Mouse (Mus musculus) embryonic facial prominence, embryonic 15.5 days (tissue): ENCODE data around the gene Ldb3. TPM values are rescaled to one million over a fixed set of nuclear protein-coding genes. Genes with fewer than 3 reads are reported as not detected.
A peak's percentile ranks its signal among the peaks of the same experiment; 100 is the strongest.

Experiments used
- ATAC-seq: fragments of 200-750 bp; cut with Nextera tagmentation; 2 replicates; pipeline ENCODE4 v1.8.0; 2017; ENCODE audit warnings: low read depth, moderate TSS enrichment; ENCODE audit not compliant: insufficient number of reproducible peaks, low FRiP score, low TSS enrichment
- H3K27ac ChIP-seq: fragments of 300-500 bp; sonication (generic); replicated peaks from 2 replicates; pipeline ENCODE4 v1.5.1; 2015; ENCODE audit warnings: mild to moderate bottlenecking, inconsistent platforms
- H3K27me3 ChIP-seq: fragments of 300-500 bp; sonication (generic); 2 replicates; pipeline ENCODE4 v1.6.1; 2015; ENCODE audit warnings: inconsistent platforms
- H3K36me3 ChIP-seq: fragments of 300-500 bp; sonication (generic); 2 replicates; pipeline ENCODE4 v1.6.1; 2015; ENCODE audit warnings: mild to moderate bottlenecking, inconsistent platforms
- H3K4me1 ChIP-seq: fragments of 300-500 bp; sonication (generic); 2 replicates; pipeline ENCODE4 v1.6.1; 2015; ENCODE audit warnings: inconsistent platforms
- H3K4me2 ChIP-seq: fragments of 300-500 bp; sonication (generic); replicated peaks from 2 replicates; pipeline ENCODE4 v1.6.1; 2015; ENCODE audit warnings: mild to moderate bottlenecking, inconsistent platforms
- H3K4me3 ChIP-seq: fragments of 300-500 bp; sonication (generic); replicated peaks from 2 replicates; pipeline ENCODE4 v1.5.1; 2015; ENCODE audit warnings: mild to moderate bottlenecking, inconsistent platforms
- H3K9ac ChIP-seq: fragments of 300-500 bp; sonication (generic); 2 replicates; pipeline ENCODE4 v1.6.1; 2015; ENCODE audit warnings: inconsistent platforms
- H3K9me3 ChIP-seq: fragments of 300-500 bp; sonication (generic); replicated peaks from 2 replicates; pipeline ENCODE4 v1.6.1; 2016; ENCODE audit warnings: inconsistent platforms
- WGBS: fragments of 180-500 bp; shearing (Covaris S2); methylation state at CpG from one replicate; pipeline ENCODE4 v1.1.7; 2015; 5-methylcytosine and 5-hydroxymethylcytosine counted together
- polyA plus RNA-seq: library from polyadenylated mRNA; unstranded; fragments of >200 nt; fragmentation: Nextera tagmentation; extraction: Ambion mirVana; gene quantifications from 2 replicates; pipeline ENCODE4 v1.2.1, GENCODE M21; 2015

The Ldb3 gene
- polyA plus RNA-seq, 1 experiment from 2014 or later: 25.9 TPM

DNA sequence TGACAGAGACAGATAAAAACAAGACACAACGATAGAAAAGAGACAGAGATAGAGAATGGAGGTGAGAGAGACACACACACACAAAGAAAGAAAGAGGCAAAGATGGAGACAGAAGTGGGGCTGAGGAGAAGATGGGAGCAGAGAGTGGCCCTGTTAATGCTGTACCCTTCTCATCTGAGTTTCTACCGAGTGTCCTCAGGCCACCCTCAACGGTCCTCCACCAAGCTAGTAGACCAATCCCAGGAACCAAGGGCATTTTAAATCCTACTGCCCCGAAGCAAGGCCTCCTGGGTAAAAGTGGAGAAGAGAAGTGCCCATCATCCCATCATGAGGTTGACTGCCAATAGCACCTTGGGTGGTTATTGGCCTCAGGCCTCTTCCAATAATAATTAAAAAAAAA, 17.6 kb downstream of the Ldb3 start:
- WGBS: 79% methylated on average over 4 of the region's 4 CpGs
- no peak for ATAC-seq

DNA sequence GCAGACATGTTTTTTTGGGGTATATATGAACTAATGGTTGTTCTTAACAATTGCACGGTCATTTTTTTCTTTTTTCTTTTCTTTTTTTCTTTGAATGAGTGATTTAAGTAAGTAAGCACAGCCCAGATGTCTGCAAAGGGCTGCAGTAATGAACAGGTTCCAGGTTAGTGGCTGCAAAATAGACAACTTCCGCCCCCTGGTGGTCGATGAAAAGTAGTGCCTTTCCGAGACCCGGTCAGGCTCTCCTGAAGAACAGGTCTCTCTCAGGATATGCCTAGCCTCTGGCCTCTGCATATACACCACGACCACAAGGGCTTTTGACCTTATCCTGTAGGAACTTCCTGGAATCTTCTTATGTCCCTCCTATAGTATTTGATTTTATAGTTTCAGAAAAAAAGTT, 18.2 kb downstream of the Ldb3 start:
- ATAC-seq: no peak
- Histone ChIP-seq H3K36me3 (no peaks in the 10 kb centered on the region), H3K27ac (no peak overlapping the region), H3K4me3 (peak overlapping the region; percentile 32), H3K9ac (no peak overlapping the region), H3K4me2 (peak overlapping the region; percentile 59), H3K27me3 (peaks cover 2% of the 10 kb centered on the region; the same call in 1 of the 2 replicates), H3K4me1 (peaks cover 43% of the 10 kb centered on the region), H3K9me3 (no peaks in the 10 kb centered on the region)
- WGBS: under 1% methylated on average over 6 of the region's 6 CpGs

More for the DNA sequence above, 17.6 kb downstream of the Ldb3 start:
- Histone ChIP-seq H3K27ac (no peak overlapping the region), H3K36me3 (no peaks in the 10 kb centered on the region), H3K4me3 (no peak overlapping the region), H3K27me3 (peaks cover 2% of the 10 kb centered on the region; the same call in 1 of the 2 replicates), H3K9ac (no peak overlapping the region), H3K4me2 (no peak overlapping the region), H3K4me1 (peaks cover 37% of the 10 kb centered on the region), H3K9me3 (no peaks in the 10 kb centered on the region)

DNA sequence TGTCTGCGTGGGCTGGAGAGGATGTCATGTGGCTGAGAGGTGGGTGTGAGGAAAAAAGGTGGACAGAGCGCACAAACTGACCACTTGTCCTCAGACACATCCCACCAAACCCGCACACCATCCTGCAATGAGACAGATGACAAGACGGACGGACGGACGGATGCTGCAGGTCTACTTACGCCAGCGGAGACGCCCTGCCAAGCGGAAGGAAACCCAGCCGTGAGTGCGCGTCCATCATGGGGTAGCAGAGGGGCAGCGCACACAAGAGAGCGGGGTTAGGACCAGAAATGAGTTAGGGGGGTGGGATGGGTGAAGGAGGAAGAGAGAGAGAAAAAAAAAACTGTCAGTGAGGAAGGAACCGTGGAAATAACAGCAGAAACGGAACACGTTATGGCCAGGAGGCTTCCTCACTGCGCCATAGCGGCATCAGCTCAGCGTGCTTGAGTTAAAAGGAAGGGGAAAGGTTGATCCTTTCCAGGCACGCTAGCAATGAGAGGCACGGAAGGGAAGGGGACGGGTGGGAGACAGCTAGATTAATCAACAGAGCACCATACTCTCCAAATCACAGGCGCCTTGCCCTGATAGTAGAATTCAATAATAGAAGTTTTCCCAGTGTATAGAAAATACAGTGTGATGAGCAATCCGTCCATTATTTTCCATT, 18.8 kb downstream of the Ldb3 start:
- peak overlapping the region; percentile 59 for H3K4me2 ChIP-seq
- WGBS: 37% methylated on average over 27 of the region's 27 CpGs
- peaks cover 2% of the 10 kb centered on the region; the same call in 1 of the 2 replicates for H3K27me3 ChIP-seq
- no peak overlapping the region for H3K27ac ChIP-seq
- ATAC-seq: no peak
- peak overlapping the region; percentile 32 for H3K4me3 ChIP-seq
- no peak overlapping the region; the same call in 1 of the 2 replicates for H3K9ac ChIP-seq
- no peaks in the 10 kb centered on the region for H3K9me3 ChIP-seq
- peaks cover 50% of the 10 kb centered on the region for H3K4me1 ChIP-seq
- no peaks in the 10 kb centered on the region for H3K36me3 ChIP-seq

DNA sequence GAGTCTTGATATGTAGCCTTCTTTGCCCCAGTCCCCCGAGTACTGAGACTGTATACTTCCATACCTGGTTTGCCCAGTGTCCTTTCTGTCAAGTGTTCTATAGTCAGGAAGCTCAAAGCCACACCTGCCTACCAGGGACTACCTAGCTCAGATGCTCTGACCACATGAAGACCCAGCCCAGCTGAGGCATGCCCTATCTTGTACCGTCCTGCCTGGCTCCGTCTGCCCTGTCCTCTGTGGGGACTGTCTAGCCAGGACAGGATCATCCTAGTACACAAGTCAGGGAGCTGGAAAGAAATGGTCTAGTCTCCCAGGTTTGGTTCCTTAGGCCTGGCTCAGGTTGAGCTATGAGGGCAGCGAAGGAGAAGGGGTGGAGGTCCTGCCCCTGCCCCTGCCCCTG, 19.9 kb downstream of the Ldb3 start:
- Histone ChIP-seq H3K4me1 (peaks cover 51% of the 10 kb centered on the region), H3K36me3 (no peaks in the 10 kb centered on the region), H3K27ac (no peak overlapping the region), H3K9me3 (no peaks in the 10 kb centered on the region), H3K4me3 (no peak overlapping the region), H3K27me3 (peaks cover 2% of the 10 kb centered on the region; the same call in 1 of the 2 replicates), H3K4me2 (no peak overlapping the region), H3K9ac (no peak overlapping the region)
- ATAC-seq: no peak
- WGBS: 76% methylated on average over 4 of the region's 4 CpGs

DNA sequence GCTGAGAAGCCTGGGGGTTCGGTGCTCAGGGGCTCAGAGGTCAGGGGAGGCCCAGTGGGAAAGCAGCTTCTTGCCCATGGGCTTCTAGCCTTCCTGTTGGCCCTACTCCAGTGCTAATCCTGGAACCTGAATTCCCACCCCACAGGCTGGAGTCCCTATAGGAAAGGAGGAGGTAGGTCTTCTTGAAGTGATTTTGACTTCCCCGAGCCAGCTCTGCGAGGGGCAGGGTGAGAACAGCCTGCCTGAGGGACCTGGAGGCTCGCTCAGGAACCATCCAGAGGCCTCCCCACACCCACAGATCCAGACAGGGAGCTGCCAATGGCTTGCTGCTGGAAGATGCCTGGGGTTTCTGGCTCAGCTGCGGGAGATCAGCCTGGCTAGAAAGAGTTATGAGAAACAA, 20.8 kb downstream of the Ldb3 start:
- H3K4me3 ChIP-seq: no peak overlapping the region
- 21% methylated on average over 5 of the region's 5 CpGs for WGBS
- no peak for ATAC-seq
- no peak overlapping the region for H3K9ac ChIP-seq
- no peaks in the 10 kb centered on the region for H3K36me3 ChIP-seq
- peaks cover 2% of the 10 kb centered on the region; the same call in 1 of the 2 replicates for H3K27me3 ChIP-seq
- no peak overlapping the region for H3K4me2 ChIP-seq
- no peaks in the 10 kb centered on the region for H3K9me3 ChIP-seq
- H3K4me1 ChIP-seq: peaks cover 48% of the 10 kb centered on the region
- no peak overlapping the region for H3K27ac ChIP-seq

DNA sequence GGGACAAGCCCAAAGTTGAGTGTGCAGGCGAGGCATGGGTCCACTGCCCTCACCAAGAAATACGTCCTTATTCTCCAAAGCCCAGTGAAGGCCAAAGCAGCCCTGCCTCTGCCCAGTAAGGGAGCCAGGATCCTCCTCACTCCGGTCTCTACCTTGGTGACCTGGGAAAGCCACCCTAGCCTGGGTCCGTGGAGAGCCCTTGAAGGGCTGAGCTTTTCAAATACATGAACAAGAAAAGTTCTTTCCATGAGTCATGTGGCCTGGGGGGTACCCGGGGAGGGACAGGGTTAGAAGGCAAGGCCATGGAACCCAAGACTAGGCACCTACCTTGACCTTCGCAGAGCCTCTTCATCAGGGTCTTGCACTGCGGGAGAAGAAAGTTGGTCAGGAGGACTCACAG, 22.0 kb downstream of the Ldb3 start:
- no peak for ATAC-seq
- peaks cover 2% of the 10 kb centered on the region; the same call in 1 of the 2 replicates for H3K27me3 ChIP-seq
- 0 out of 2 replicates have a peak overlapping the region, but pooled peaks have one; percentile 7 for H3K27ac ChIP-seq

DNA sequence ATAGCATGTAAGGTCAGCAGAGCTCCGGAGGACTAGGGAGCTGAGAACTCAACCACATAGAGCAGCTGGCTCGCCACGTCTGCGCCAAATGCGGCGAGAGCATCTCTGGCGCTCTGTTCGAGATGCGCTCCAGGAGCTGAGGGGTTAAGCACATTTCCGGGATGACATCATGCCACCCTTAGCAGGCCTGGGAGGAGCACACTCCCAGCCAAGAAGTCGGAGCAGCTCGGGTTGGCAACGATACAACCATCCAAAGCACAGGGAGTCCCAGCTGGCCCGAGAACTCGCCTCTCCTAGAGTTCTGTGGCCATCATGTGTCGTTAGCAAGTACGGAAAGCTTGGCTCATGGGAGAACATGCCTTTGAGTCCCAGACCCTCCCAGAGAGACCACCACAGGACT, 22.8 kb downstream of the Ldb3 start:
- H3K9me3 ChIP-seq: no peaks in the 10 kb centered on the region
- ATAC-seq: peak; percentile 34; the same call in 1 of the 2 replicates
- peaks cover 2% of the 10 kb centered on the region; the same call in 1 of the 2 replicates for H3K27me3 ChIP-seq
- H3K36me3 ChIP-seq: no peaks in the 10 kb centered on the region
- no peak overlapping the region for H3K4me3 ChIP-seq
- H3K27ac ChIP-seq: peak overlapping the region; percentile 71
- no peak overlapping the region for H3K9ac ChIP-seq
- WGBS: 51% methylated on average over 17 of the region's 17 CpGs
- H3K4me2 ChIP-seq: no peak overlapping the region
- peaks cover 55% of the 10 kb centered on the region for H3K4me1 ChIP-seq

More for the DNA sequence above, 22.0 kb downstream of the Ldb3 start:
- H3K4me3 ChIP-seq: no peak overlapping the region
- no peaks in the 10 kb centered on the region for H3K9me3 ChIP-seq
- peaks cover 55% of the 10 kb centered on the region for H3K4me1 ChIP-seq
- no peaks in the 10 kb centered on the region for H3K36me3 ChIP-seq
- H3K4me2 ChIP-seq: no peak overlapping the region
- no peak overlapping the region for H3K9ac ChIP-seq
- WGBS: 94% methylated on average over 7 of the region's 7 CpGs

DNA sequence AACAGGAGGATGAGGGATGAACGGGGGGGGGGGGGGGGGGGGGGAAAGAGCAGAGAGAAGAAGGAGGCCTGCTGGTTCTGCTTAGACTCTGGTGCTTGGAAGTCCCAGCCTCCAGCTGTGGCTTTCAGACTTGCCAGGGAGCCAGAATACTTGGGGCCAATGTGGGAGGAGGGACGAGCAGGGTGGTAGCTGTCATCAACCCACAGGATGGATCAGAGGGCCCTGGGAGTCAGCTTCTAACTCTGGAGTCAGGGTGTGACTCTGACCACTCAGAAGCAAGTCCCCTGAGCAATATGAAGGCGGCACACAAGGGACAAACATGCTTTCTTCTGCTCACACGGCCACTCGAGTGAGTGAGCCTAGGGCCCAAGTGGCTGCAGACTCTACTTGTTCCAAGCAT, 23.8 kb downstream of the Ldb3 start:
- no peaks in the 10 kb centered on the region for H3K36me3 ChIP-seq
- H3K27me3 ChIP-seq: peaks cover 2% of the 10 kb centered on the region; the same call in 1 of the 2 replicates
- 55% methylated on average over 5 of the region's 5 CpGs for whole genome bisulfite sequencing
- H3K4me3 ChIP-seq: no peak overlapping the region
- peaks cover 52% of the 10 kb centered on the region for H3K4me1 ChIP-seq
- ATAC-seq: no peak
- peak overlapping the region; percentile 71 for H3K27ac ChIP-seq
- H3K4me2 ChIP-seq: no peak overlapping the region
- no peaks in the 10 kb centered on the region for H3K9me3 ChIP-seq
- no peak overlapping the region for H3K9ac ChIP-seq

DNA sequence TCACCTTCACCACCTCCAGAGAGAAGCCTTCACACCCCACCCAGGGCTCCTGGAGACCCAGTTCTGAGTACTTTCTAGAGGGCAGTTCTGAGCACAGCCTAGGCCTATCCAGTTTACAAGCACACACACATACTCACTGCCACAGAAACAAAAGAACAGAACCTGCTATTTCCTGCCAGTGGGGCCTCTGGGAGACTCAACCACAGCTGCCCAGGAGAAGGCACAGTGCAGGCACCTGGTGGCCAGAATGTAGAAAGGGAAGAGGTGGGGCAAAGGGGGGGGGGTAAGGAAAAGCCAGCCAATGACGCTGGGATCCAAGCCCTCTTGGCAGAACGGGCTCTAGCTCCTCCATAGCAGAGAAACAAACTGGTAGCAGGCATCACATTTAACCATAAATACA, 26.1 kb downstream of the Ldb3 start:
- 0 out of 2 replicates have a peak, but pooled peaks have one; percentile 13 for ATAC-seq
- Histone ChIP-seq H3K36me3 (no peaks in the 10 kb centered on the region), H3K4me3 (no peak overlapping the region), H3K27me3 (no peaks in the 10 kb centered on the region), H3K4me1 (peaks cover 31% of the 10 kb centered on the region), H3K4me2 (no peak overlapping the region), H3K27ac (no peak overlapping the region), H3K9ac (no peak overlapping the region), H3K9me3 (no peaks in the 10 kb centered on the region)
- WGBS: 7% methylated on average over 2 of the region's 2 CpGs

DNA sequence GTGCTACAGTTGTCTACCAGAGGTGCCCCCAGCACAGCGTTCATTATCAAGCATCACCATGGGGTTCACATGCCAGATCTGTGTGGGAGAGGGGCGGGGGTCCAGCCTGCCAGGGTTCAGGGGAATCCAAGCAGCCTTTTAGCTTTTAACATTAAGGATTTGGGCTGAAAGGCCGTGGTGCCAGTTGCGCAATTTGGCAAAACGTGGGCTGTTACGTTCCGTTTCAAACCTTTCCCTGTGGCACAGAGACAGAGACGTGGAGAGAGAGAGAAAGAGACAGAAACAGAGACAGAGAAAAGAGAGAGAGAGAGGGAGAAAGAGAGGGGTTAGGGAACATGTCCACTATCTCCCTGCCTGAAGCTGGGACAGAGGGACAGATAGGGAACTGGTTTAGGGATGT, 26.8 kb downstream of the Ldb3 start:
- Histone ChIP-seq H3K9ac (no peak overlapping the region), H3K9me3 (no peaks in the 10 kb centered on the region), H3K4me3 (no peak overlapping the region), H3K27ac (no peak overlapping the region), H3K4me1 (peaks cover 29% of the 10 kb centered on the region), H3K27me3 (no peaks in the 10 kb centered on the region), H3K36me3 (no peaks in the 10 kb centered on the region), H3K4me2 (no peak overlapping the region)
- WGBS: 91% methylated on average over 8 of the region's 8 CpGs
- ATAC-seq: no peak

DNA sequence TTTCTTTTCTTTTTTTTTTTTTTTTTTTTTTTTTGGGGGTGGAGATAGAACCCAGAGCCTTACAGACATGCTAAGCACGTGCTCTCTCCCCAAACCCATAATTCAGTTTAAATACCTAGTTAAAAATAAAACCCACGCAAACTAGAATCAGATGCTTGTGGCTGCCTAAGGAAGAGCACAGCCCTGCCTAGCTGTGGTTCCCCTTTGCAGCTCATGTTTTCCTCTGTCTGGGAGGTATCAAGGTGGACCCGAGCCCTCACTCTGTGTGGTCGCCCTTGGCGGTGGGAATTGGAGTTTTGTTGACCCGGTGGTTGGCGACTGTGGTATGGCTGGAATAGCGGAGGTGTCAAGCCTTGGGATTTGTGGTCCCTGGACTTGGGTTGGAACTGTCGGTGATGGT, 29.5 kb downstream of the Ldb3 start:
- H3K4me2 ChIP-seq: no peak overlapping the region
- H3K27ac ChIP-seq: no peak overlapping the region
- H3K36me3 ChIP-seq: no peaks in the 10 kb centered on the region
- no peaks in the 10 kb centered on the region for H3K27me3 ChIP-seq
- no peaks in the 10 kb centered on the region for H3K9me3 ChIP-seq
- WGBS: 50% methylated on average over 9 of the region's 9 CpGs
- H3K4me3 ChIP-seq: no peak overlapping the region
- peak; percentile 61 for ATAC-seq
- H3K9ac ChIP-seq: no peak overlapping the region
- peaks cover 8% of the 10 kb centered on the region; the same call in 1 of the 2 replicates for H3K4me1 ChIP-seq

DNA sequence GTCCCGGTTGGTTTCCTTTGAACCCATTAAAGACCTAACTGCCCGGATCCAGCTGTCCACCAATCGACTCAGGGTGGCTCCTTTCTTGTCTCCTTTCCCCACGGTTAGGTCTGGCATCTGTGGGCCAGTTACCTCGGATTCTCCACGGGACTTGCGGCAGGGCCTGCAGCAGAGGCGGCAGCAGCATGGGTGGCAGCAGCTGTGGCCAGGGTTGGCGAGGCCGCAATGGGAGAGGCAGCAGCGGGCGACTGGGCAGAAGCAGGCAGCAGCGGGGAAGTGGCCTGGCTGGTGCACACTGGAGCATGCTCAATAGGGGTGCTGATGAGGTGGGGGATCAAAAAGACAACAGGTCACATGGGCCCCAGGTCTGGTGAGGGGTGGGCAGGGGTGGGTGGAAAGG, 33.3 kb downstream of the Ldb3 start:
- Histone ChIP-seq H3K27me3 (no peaks in the 10 kb centered on the region), H3K27ac (no peak overlapping the region), H3K4me2 (no peak overlapping the region), H3K4me1 (no peaks in the 10 kb centered on the region), H3K4me3 (no peak overlapping the region), H3K36me3 (no peaks in the 10 kb centered on the region), H3K9me3 (no peaks in the 10 kb centered on the region), H3K9ac (no peak overlapping the region)
- no peak for ATAC-seq
- WGBS: 76% methylated on average over 13 of the region's 13 CpGs
